Mouse (Mus musculus): ENCODE measurements around the gene Sufu. TPM values are rescaled to one million over a fixed set of nuclear protein-coding genes. Genes with fewer than 3 reads are reported as not detected.

Gene Sufu
- polyA plus RNA-seq, 1 experiment from 2014 or later, result 13.1 TPM

DNA sequence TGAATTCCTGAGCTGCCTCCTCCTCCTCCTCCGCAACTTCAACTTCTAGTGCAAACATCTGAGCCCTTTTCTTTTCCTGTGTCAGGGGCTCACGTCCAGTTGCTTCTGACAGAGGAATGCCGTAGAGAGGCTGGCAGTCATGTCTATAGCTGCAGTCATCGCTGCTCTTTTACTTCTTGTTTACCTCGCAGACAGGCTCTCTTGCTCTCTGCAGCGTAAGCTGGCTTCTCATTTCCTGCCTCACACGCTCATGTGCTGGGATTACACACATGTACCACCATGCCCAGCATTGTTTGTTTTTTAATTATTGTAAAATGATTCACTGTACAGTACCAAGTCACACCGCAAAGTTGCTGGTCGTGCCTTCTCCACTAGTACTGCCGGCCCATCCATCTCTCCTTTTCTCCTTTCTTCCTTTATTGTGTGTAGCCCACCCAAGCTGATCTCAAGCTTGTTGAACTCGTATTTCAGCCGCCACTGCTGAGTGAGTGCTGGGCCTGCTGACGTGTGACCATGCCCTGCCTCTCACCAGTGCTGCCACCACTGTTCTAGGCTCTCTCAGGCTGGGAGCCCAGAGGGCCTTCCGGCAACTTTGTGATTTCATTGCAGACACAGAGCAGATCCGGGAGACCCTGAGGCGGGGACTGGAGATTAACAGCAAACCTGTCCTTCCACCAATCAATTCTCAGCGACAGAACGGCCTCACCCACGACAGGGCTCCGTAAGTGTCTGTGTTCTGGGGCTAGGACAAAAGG is 57.6 kb downstream of the Sufu start:
- no peak for TF ChIP-seq EP300 (IDR thresholded peaks at IDR 0.05)
- TF ChIP-seq CTCF (IDR thresholded peaks at IDR 0.05), result peak; percentile 9; the same call in 1 of the 2 replicates
- H3K4me1 ChIP-seq (ENCODE audit: insufficient read depth, low read depth, low read length), result peaks cover 41% of the 10 kb centered on the region
- H3K4me3 ChIP-seq (ENCODE audit: low read depth, low read length), result no peak overlapping the region
- WGBS, result 20% methylated on average over 20 of the region's 20 CpGs
- ATAC-seq (peak; percentile 42), DNase-seq (ENCODE audit: low spot score) (peak; percentile 47)
- H3K9ac ChIP-seq (replicated peaks; ENCODE audit: low read depth), result peak overlapping the region; percentile 19; the same call in 1 of the 2 replicates
- peak overlapping the region; percentile 92 for H3K27ac ChIP-seq (ENCODE audit: low read length)
- no peaks in the 10 kb centered on the region for H3K36me3 ChIP-seq (ENCODE audit: insufficient read depth, low read length)
- no peaks in the 10 kb centered on the region for H3K27me3 ChIP-seq (replicated peaks; ENCODE audit: insufficient read depth, low read length)
- no peaks in the 10 kb centered on the region for H3K9me3 ChIP-seq (ENCODE audit: low read length)
- peak overlapping the region; percentile 6; the same call in 1 of the 2 replicates for H3K4me2 ChIP-seq (replicated peaks; ENCODE audit: low read depth, low read length)

DNA sequence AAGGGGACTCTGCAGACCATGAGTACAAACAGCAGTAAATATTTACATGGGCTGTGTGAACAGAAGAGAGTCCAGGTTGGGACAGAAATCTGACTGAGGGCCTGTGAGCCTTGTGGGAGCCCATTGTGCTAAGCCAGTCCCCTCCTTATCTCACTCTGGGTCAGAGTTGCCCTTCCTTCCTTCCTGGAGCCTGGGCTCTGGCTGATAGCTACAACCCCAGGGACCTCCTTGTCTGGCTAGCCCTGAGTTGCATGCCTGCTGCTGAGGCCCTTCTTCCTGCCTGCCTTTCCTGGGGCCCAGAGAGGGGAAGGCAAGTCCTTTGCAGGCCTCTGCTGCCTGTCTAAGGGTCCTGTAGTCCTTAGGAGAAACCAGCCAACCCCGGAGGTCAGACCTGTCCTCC is 58.3 kb downstream of the Sufu start:
- no peak overlapping the region for H3K4me3 ChIP-seq (ENCODE audit: low read depth, low read length)
- peak overlapping the region; percentile 92 for H3K27ac ChIP-seq (ENCODE audit: low read length)
- ATAC-seq, result peak; percentile 83
- 25% methylated on average over 1 of the region's 1 CpGs for WGBS
- 0 out of 2 replicates have a peak overlapping the region, but pooled peaks have one; percentile 6 for H3K4me2 ChIP-seq (replicated peaks; ENCODE audit: low read depth, low read length)
- peaks cover 41% of the 10 kb centered on the region for H3K4me1 ChIP-seq (ENCODE audit: insufficient read depth, low read depth, low read length)
- H3K27me3 ChIP-seq (replicated peaks; ENCODE audit: insufficient read depth, low read length), result no peaks in the 10 kb centered on the region
- H3K36me3 ChIP-seq (ENCODE audit: insufficient read depth, low read length), result no peaks in the 10 kb centered on the region
- H3K9ac ChIP-seq (replicated peaks; ENCODE audit: low read depth), result peak overlapping the region; percentile 19; the same call in 1 of the 2 replicates
- peak; percentile 95 for TF ChIP-seq EP300 (IDR thresholded peaks at IDR 0.05)
- TF ChIP-seq CTCF (IDR thresholded peaks at IDR 0.05), result no peak
- peak; percentile 85 for DNase-seq (ENCODE audit: low spot score)
- no peaks in the 10 kb centered on the region for H3K9me3 ChIP-seq (ENCODE audit: low read length)

DNA sequence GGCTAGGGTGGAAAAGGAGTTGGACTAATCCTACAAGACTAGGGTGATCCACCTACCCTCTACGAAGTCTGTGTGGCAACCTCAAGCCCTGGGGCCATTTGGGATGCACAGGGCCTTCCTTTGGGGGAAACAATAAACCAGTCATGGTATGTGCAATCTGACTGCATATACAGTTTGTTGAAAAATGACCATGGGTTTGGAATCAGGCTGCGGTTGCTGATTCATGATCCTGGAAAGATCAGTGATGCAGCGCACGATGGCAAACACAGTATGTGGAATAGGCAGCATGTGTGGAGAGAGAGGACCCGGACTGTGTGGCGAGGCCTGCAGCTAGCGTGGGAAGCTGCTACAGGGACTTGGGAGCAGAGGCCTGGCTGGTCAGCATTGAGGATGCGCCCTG is 58.9 kb downstream of the Sufu start:
- no peak overlapping the region for H3K4me3 ChIP-seq (ENCODE audit: low read depth, low read length)
- WGBS, result 72% methylated on average over 8 of the region's 8 CpGs
- TF ChIP-seq CTCF (IDR thresholded peaks at IDR 0.05), result no peak
- TF ChIP-seq EP300 (IDR thresholded peaks at IDR 0.05), result no peak
- DNase-seq (ENCODE audit: low spot score), result no peak
- no peaks in the 10 kb centered on the region for H3K36me3 ChIP-seq (ENCODE audit: insufficient read depth, low read length)
- no peaks in the 10 kb centered on the region for H3K9me3 ChIP-seq (ENCODE audit: low read length)
- H3K4me2 ChIP-seq (replicated peaks; ENCODE audit: low read depth, low read length), result no peak overlapping the region
- no peak for ATAC-seq
- H3K27ac ChIP-seq (ENCODE audit: low read length), result peak overlapping the region; percentile 92
- peaks cover 41% of the 10 kb centered on the region for H3K4me1 ChIP-seq (ENCODE audit: insufficient read depth, low read depth, low read length)
- no peaks in the 10 kb centered on the region for H3K27me3 ChIP-seq (replicated peaks; ENCODE audit: insufficient read depth, low read length)
- 0 out of 2 replicates have a peak overlapping the region, but pooled peaks have one; percentile 0 for H3K9ac ChIP-seq (replicated peaks; ENCODE audit: low read depth)

DNA sequence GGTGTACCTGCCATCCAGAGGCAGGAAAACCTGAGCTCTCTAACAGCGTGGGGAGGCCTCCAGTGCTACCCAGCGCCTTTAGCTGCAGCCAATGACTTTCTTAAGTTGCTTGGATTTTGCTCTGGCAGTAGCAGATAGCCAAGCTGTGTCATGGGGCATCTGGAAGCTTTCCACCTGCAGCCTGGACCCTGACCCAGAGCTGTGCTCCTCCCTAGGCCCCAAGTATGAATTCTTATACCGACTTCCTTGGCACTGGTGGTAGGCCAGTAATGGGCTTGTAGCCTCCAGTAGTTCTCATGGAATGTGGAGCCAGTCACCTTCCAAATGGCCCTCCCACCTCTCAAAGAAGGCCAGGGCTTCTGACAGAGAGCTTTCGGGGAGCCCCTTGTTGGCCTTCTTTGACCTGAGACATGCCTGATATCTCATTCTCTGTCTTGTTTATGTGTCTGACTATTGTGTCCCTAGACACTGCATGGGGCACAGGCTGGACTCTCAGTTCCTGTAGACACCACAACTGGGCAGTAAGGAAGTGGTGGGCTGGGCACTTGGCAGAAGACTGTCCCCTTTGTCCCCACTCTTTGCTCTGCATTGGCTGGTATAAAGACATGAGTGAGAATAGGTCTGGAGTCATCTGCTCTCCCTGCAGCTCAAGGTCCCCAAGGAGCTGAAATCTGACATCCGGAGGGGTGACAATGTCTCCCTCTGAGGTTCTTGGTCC is 59.5 kb downstream of the Sufu start:
- H3K9ac ChIP-seq (replicated peaks; ENCODE audit: low read depth), result no peak overlapping the region
- DNase-seq (ENCODE audit: low spot score), result peak; percentile 65
- no peak overlapping the region for H3K4me2 ChIP-seq (replicated peaks; ENCODE audit: low read depth, low read length)
- H3K27ac ChIP-seq (ENCODE audit: low read length), result peak overlapping the region; percentile 92
- no peaks in the 10 kb centered on the region for H3K9me3 ChIP-seq (ENCODE audit: low read length)
- peak; percentile 35 for ATAC-seq
- no peak overlapping the region for H3K4me3 ChIP-seq (ENCODE audit: low read depth, low read length)
- TF ChIP-seq EP300 (IDR thresholded peaks at IDR 0.05) (peak; percentile 68), CTCF (IDR thresholded peaks at IDR 0.05) (no peak)
- H3K27me3 ChIP-seq (replicated peaks; ENCODE audit: insufficient read depth, low read length), result no peaks in the 10 kb centered on the region
- 48% methylated on average over 5 of the region's 5 CpGs for WGBS
- no peaks in the 10 kb centered on the region for H3K36me3 ChIP-seq (ENCODE audit: insufficient read depth, low read length)
- H3K4me1 ChIP-seq (ENCODE audit: insufficient read depth, low read depth, low read length), result peaks cover 41% of the 10 kb centered on the region

DNA sequence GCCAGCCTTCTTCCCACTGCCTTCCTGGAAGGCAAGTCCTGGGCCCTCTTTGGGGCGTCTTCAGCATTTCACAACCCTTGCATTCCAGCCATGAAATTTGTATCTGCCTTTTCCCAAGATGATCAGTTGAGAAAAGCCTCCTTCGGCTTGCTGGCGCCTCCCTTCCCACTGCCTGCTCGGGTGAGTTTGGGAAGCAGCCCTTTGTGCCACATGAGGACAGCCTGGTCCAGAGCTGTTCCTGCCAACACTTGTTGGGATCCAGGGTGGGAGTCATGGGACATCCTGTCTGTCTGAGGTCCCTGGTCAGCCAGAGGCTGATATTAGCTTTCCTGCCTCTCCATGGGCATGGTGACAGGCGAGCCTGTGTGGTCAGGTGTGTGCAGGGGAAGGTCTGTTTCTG is 61.1 kb downstream of the Sufu start:
- Histone ChIP-seq H3K9ac (replicated peaks; ENCODE audit: low read depth) (no peak overlapping the region), H3K4me2 (replicated peaks; ENCODE audit: low read depth, low read length) (no peak overlapping the region), H3K4me1 (ENCODE audit: insufficient read depth, low read depth, low read length) (peaks cover 39% of the 10 kb centered on the region), H3K4me3 (ENCODE audit: low read depth, low read length) (no peak overlapping the region), H3K27ac (ENCODE audit: low read length) (peak overlapping the region; percentile 16; the same call in 1 of the 2 replicates), H3K27me3 (replicated peaks; ENCODE audit: insufficient read depth, low read length) (no peaks in the 10 kb centered on the region), H3K36me3 (ENCODE audit: insufficient read depth, low read length) (no peaks in the 10 kb centered on the region), H3K9me3 (ENCODE audit: low read length) (no peaks in the 10 kb centered on the region)
- 57% methylated on average over 5 of the region's 5 CpGs for WGBS
- TF ChIP-seq CTCF (IDR thresholded peaks at IDR 0.05) (no peak), EP300 (IDR thresholded peaks at IDR 0.05) (peak; percentile 27; the same call in 1 of the 2 replicates)
- DNase-seq (ENCODE audit: low spot score) (no peak), ATAC-seq (no peak)

DNA sequence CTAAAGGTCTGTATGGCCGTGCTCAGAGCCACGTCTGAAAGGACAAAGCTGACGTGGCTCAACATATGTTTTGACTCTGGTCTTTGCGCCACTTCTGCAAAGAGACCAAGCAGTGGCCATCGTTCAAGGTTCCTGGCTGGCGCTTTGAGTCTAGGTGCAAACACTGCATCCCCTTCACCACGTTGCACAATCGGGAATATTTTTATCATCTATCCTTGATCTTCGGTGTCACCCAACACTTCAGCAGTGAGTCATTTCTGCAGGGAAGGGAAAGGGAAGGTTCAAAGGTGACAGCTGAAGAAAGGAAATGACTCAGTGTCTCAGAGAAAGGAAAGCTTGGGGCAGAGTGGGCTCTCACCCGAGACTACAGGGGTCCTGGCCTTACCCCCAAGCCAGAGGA is 62.6 kb downstream of the Sufu start:
- no peaks in the 10 kb centered on the region for H3K36me3 ChIP-seq (ENCODE audit: insufficient read depth, low read length)
- DNase-seq (ENCODE audit: low spot score) (peak; percentile 77), ATAC-seq (no peak)
- no peaks in the 10 kb centered on the region for H3K27me3 ChIP-seq (replicated peaks; ENCODE audit: insufficient read depth, low read length)
- 31% methylated on average over 10 of the region's 10 CpGs for WGBS
- peak overlapping the region; percentile 52 for H3K27ac ChIP-seq (ENCODE audit: low read length)
- no peaks in the 10 kb centered on the region for H3K9me3 ChIP-seq (ENCODE audit: low read length)
- H3K4me2 ChIP-seq (replicated peaks; ENCODE audit: low read depth, low read length), result no peak overlapping the region
- H3K9ac ChIP-seq (replicated peaks; ENCODE audit: low read depth), result no peak overlapping the region
- peaks cover 30% of the 10 kb centered on the region for H3K4me1 ChIP-seq (ENCODE audit: insufficient read depth, low read depth, low read length)
- no peak overlapping the region for H3K4me3 ChIP-seq (ENCODE audit: low read depth, low read length)
- TF ChIP-seq EP300 (IDR thresholded peaks at IDR 0.05), result peak; percentile 68
- TF ChIP-seq CTCF (IDR thresholded peaks at IDR 0.05), result no peak
